Mouse (Mus musculus) olfactory bulb, adult 2 months (tissue): Measurements from ENCODE around the gene Ube2c.

ENCODE experiments used
- CTCF ChIP-seq: fragments of 200-500 bp; IDR thresholded peaks from 2 replicates; pipeline ENCODE4 v1.5.1; 2012; ENCODE audit warnings: low read depth, mild to moderate bottlenecking, low read length, moderate library complexity; ENCODE audit not compliant: insufficient read depth
- POLR2A ChIP-seq: fragments of 200-500 bp; IDR thresholded peaks from 2 replicates; pipeline ENCODE4 v1.6.1; 2012; ENCODE audit warnings: mild to moderate bottlenecking, low read depth, low read length, moderate library complexity; ENCODE audit not compliant: insufficient read depth

- no peak for TF ChIP-seq CTCF
- no peak for TF ChIP-seq POLR2A
Observed at GRCm38 (mm10) chr2:164787032-164787431, 17.3 kb downstream of the Ube2c start.
